Mouse (Mus musculus) CD4-positive, CD25-positive, alpha-beta regulatory T cell (primary cell): ENCODE measurements around the gene Rp9. TPM values are rescaled to one million over a fixed set of nuclear protein-coding genes. Genes with fewer than 3 reads are reported as not detected.

Experiments used
- polyA plus RNA-seq: library from polyadenylated mRNA; unstranded; fragments of 100-300 nt; shearing (Covaris generic); gene quantifications from one replicate; pipeline ENCODE4 v1.2.1, GENCODE M21; 2017

Rp9 gene
- 129 TPM for polyA plus RNA-seq

GRCm38 (mm10) chr9:22469643-22470042 lies at the start of gene Rp9:
Gene Rp9 (minus strand): TSS chr9:22469743.

GRCm38 (mm10) chr9:22475424-22475868 lies 5.9 kb upstream of the Rp9 start, which contains the start of gene Bbs9:
Gene Bbs9 (plus strand): TSS chr9:22475715.

DNA sequence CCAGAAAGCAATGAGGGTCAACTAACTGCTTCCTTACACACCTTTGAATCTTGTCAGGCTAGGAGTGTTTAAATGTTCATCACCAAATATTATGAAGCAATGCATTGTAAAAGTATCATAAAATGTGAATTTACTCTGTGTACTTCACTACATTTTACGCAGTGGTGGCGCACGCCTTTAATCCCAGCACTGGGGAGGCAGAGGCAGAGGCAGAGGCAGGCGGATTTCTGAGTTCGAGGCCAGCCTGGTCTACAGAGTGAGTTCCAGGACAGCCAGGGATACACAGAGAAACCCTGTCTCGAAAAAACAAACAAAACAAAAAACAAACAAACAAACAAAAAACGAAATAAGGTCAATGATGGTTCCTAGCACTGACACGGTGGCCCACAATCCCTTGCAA lies 15.6 kb downstream of the Rp9 start, which contains the start of gene Gm17545:
TSS of gene Gm17545 (plus strand) at position 301 of the 400 bp plus-strand sequence.

DNA sequence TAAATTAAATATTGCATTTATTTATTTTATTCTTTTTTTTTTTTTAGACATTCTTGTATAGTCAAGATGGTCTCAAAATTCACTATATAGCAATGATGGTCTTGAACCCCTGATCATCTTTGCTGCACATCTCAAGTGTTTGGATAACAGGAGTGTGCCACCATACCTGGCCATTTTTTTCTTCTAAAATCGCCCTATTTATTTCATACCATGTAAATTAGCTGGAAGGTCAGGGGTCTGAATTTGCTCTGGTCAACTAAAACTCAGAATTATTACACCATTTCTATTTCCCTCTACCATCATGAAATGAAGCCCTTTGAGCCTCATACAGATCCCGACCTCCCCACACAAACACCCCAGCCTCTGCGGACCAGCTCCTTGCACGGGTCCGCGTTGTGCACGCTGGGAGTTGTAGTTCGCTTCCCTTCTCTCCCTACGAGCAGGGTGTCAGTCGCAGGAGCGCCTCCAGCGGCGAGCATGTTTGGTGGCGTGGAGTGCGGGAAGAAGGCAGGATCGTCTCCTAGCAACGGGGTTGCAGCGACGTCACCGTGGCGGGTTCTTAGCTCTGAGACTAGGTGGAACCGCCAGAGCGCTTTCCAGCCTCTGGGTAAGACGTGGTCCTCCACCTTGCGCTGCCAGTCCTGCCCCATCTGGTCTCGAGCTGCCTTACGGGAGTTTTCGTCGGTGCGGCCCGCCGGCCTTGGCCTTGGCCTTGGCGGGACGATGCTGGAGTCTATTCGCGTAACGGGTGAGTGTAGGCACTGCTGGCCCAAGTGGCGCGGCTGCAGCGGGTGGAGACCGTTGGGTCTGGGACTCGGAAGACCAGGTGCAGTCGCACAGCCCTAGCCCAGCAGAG lies 58.3 kb downstream of the Rp9 start, which contains the start of gene 9530077C05Rik:
TSS of gene 9530077C05Rik (plus strand) at position 512 of the 856 bp plus-strand sequence.

DNA sequence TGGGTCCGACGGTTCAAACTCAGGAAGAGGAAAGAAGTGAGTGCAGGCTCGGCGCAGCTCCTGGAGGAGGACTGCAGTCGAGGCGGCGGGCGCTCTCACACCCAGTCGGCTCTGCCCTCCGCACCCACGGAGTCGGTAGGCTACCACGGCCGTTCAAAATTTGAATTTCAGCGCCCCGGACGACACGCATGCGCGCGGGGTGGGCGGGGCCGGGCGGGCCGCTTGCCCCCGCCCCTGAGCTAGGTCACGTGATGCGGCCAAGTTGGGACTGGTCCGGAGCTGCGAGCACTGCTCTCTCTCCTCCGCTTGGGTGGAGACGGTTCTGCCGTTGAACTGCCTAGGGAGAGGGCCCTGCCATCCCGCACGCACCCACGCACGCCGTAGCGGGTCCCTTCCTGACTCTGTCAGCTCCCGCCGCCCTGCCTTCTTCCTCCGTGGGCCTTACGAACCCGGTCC lies 80.5 kb downstream of the Rp9 start, which contains the start of gene Anln:
TSS of gene Anln (minus strand) at position 168 of the 456 bp plus-strand sequence.

Other genes with a start within 250 kb of the Rp9 start
- gene Zfp809, start 244.0 kb downstream of the Rp9 start, polyA plus RNA-seq = 46.6 TPM
- gene Zfp599, start 209.8 kb downstream of the Rp9 start, polyA plus RNA-seq = 4.5 TPM
- 20.6 TPM for gene Zfp810, start 162.1 kb downstream of the Rp9 start, polyA plus RNA-seq
- gene Anln, start 80.6 kb downstream of the Rp9 start, polyA plus RNA-seq = 0.77 TPM
- 0.81 TPM for gene 9530077C05Rik, start 58.2 kb downstream of the Rp9 start, polyA plus RNA-seq
- gene Gm17545, start 15.5 kb downstream of the Rp9 start, polyA plus RNA-seq = not detected
- gene Bbs9, start 6.0 kb upstream of the Rp9 start, polyA plus RNA-seq = 14.3 TPM